Comparison of ENCODE assay signal across 16 mouse cellular contexts in the genomic region with DNA sequence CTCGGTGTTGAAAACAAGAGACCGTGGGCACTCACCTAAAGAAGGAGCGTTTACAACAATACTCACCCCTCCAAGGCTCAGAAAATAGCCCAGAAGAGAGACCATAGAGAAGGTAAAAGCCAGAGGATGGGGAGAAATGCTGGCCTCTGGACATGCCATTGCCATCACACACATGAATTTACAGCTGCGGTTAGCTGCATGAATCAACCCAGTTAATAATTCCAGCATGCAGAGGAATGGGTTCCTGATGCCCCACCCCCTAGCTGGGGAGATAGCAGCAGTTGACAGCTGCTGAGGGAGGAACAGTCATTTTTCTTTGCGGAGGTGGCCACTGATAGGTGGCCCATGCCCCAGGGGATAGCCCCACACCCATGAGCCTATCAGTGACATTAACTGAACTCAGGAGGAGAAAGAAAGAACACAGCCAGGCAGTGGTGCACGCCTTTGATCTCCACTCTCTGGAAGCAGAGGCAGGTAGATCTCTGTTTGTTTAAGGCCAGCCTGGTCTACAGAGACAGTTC.
"Had no signal": no experiment of that assay in that cellular context is flagged by ENCODE, and none has a peak within 500 bp of the region (broad histone marks: within the 10 kb centered on the region; RNA-seq: fewer than 3 reads in every experiment).

No protein-coding gene starts in this region.

- H3K27me3 ChIP-seq: limb, embryonic 12.5 days; lung, embryonic 15.5 days; megakaryocyte, embryonic 14.5 days had no signal

- H3K36me3 ChIP-seq: limb, embryonic 12.5 days; lung, embryonic 15.5 days had no signal

- H3K4me1 ChIP-seq: megakaryocyte, embryonic 14.5 days had no signal

- H3K9ac ChIP-seq: limb, embryonic 12.5 days; lung, embryonic 15.5 days had no signal

- ATAC-seq: midbrain, embryonic 16.5 days had no signal

- H3K27ac ChIP-seq: kidney, postnatal 0 days; limb, embryonic 12.5 days; lung, embryonic 15.5 days; macrophage; stomach, postnatal 0 days had no signal

- H3K9me3 ChIP-seq: limb, embryonic 12.5 days; lung, embryonic 15.5 days had no signal

- H3K4me2 ChIP-seq: limb, embryonic 12.5 days; lung, embryonic 15.5 days; midbrain, embryonic 11.5 days had no signal

- H3K4me3 ChIP-seq: limb, embryonic 12.5 days; lung, embryonic 15.5 days; megakaryocyte, embryonic 14.5 days had no signal

- DNase-seq: kidney, adult 11 months; kidney, adult 9 months; kidney, postnatal 36 days; layer of hippocampus, adult 9-11 months; layer of hippocampus, postnatal 36 days; lung, postnatal 14 days; right cerebral cortex, postnatal 25 days; thymus, postnatal 4 days had no signal
